Mouse (Mus musculus): ENCODE results near the gene Olfr1263. TPM values are rescaled to one million over a fixed set of nuclear protein-coding genes. Genes with fewer than 3 reads are reported as not detected.

The Olfr1263 gene
- total RNA-seq (2021) = not detected
- long read RNA-seq, experiment 1 = 0 reads
- long read RNA-seq, experiment 2 = 0 reads

DNA sequence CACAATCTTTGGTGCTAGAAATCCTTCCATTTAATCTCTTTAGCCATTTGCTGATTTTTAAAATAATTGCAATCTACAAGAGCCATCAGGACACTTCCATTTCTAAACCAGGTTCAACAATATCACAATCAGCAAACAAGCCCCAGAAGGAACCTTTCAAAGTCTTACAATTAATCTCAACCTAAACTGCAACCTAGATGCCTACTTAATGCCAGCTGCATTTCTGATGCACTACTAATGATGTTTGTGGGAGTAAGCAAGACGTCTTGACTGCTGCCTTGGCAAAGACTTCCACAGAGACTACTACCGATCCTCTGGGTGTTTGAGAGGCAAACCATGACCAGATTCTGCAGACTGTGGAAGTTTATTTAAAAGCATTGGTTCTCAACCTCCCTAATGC is at the start of gene Olfr1263:
Olfr1263 (plus strand) TSS at position 301 of the 400 bp plus-strand sequence.
- no peak for DNase-seq
- intact Hi-C loops (cut with DNase I) = no loop called here

DNA sequence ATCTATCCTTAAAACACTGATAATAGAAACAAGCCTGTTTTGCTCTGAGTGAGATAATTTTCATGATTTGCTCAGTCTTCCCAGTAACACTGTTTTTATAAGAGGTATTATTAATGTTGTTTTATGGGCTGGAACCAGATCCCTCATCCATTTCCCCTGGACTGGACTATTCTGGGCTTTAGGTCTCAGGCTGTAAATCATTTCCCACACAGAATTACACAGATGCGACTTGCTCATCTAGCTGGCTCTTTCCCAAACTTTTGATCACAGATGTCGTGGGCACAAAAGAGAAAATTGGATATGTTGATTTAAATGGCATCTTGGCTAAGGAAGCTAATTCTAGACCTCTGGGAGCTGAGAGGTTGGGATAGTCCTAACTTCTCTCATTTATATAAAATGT is 37.7 kb upstream of the Olfr1263 start, which contains the start of gene Olfr1260:
Olfr1260 (plus strand) TSS at position 157 of the 400 bp plus-strand sequence.
- no peak for DNase-seq
- intact Hi-C loops (cut with DNase I) = no loop called here

DNA sequence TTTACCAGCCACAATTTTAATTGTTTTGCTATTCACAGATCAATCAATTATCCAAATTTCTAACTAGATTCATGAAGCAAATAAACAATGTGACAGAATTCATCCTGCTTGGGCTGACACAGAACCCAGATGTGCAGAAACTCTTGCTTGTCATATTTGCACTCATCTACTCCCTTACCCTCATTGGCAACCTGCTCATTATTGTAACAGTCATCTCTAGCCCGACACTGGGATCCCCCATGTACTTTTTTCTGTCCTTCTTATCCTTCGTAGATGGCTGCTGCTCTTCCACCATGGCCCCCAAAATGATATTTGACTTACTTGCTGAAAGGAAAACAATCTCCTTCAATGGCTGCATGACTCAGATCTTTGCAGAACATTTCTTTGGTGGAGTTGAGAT is 34.2 kb upstream of the Olfr1263 start:
- DNase-seq = no peak
- intact Hi-C loops (cut with DNase I) = no loop called here

DNA sequence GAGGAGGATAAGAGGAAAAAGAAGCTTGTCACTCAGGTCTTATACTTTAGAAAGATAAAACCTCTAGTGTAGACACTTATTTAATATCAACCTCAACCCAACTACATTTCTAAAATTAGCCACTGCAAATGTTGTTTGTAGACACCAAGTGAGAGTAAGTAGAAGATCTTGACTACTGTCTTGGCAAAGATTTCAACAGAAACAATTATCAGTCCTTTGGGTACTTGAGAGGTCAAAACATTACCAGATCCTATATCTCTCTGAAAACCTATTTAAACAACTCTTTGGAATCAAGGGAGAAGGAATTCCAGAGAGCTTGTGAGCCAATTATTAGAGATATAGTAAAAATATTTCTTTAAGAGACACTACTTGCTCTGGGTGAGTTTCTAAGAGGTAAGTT is 21.0 kb upstream of the Olfr1263 start, which contains the start of gene Olfr1261:
Olfr1261 (plus strand) TSS at position 301 of the 400 bp plus-strand sequence.
- intact Hi-C loops (cut with DNase I) = no loop called here

DNA sequence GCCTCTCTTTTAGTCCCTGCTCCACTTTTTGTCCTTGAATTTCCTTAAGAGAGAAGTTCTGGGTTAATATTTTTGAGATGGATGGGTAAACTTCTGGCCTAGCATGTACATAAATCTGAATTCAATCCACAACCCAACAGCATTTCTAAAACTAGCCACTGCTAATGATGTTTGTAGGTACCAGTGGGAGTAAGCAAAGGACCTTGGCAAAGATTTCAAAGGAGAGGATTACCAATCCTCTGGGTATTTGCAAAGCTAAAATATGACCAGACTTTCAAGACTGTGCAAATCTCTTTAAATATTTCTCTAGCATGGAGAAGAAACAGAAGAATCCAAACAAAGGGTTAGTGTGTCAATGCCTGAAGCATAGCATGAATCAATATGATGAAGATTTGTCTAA is 12.1 kb upstream of the Olfr1263 start, which contains the start of gene Olfr1262:
Olfr1262 (plus strand) TSS at position 301 of the 400 bp plus-strand sequence.
- no peak for DNase-seq
- intact Hi-C loops (cut with DNase I) = no loop called here

More for the DNA sequence above, 21.0 kb upstream of the Olfr1263 start, which contains the start of gene Olfr1261:
- no peak for DNase-seq

DNA sequence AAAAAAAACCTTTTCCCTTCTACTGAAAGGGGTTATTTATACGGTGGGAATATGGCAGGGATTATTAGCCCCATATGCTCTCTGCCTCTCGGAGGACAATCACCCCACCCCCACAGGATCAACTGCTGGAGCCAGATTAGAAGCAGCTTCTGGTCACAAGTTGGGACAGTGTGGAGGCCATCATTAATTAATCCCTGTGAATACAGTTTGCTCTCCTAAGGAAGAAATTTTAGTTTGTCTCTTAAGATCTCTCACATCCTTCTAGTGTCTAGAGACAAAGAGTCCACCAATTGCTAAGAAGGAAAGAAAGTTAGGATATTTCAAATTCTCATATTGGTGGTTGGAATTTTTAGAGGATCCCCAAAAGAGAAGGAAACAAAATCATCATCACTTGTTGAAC is 13.5 kb downstream of the Olfr1263 start, which contains the start of gene Olfr1264:
Olfr1264 (minus strand) TSS at position 101 of the 400 bp plus-strand sequence.
- intact Hi-C loops (cut with DNase I) = no loop called here
- no peak for DNase-seq

DNA sequence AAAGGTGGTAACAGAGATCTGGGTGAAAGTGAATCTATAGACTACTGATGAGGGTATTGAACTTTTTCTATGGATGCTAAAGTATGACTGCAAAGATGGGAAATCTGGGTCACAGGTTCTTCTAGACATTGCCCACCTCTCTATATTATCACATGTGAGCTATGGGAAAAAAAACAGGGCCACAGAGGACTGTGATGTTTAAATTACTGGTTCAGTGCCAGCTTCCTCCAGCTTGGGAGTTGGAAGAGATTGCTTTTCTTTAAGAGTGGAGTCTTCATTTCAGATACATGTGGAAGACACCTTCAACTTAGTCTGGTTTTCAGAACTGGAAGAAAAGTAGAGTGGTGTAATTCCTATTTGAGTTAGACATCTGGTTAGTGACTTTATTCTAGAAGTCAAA is 23.1 kb downstream of the Olfr1263 start, which contains the start of gene Olfr1265:
Olfr1265 (plus strand) TSS at position 301 of the 400 bp plus-strand sequence.
- no peak for DNase-seq

DNA sequence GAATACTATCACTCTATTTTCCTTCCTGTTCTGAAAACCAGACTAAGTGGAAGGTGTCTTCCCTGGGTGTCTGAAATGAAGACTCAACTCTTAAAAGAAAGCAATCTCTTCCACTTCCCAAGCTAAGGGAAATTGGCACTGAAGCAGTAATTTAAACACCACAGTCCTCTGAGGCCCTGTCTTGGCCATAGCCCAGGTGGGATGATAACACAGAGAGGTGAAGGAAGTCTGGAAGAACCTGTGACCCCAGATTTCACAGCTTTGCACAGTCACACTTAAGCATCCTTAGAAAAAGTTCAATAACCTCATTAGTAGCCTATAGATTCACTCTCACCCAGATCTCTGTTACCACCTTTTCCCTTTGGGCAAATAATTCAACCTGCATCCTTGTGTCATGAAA is 51.6 kb downstream of the Olfr1263 start, which contains the start of gene Olfr140:
Olfr140 (minus strand) TSS at position 101 of the 400 bp plus-strand sequence.
- intact Hi-C loops (cut with DNase I) = no loop called here

More for the DNA sequence above, 23.1 kb downstream of the Olfr1263 start, which contains the start of gene Olfr1265:
- intact Hi-C loops (cut with DNase I) = no loop called here

More for the DNA sequence above, 51.6 kb downstream of the Olfr1263 start, which contains the start of gene Olfr140:
- DNase-seq = no peak

Other genes starting within 250 kb of the Olfr1263 start
- gene Olfr1254, start 218.5 kb upstream of the Olfr1263 start, total RNA-seq (2021) = not detected
- gene Olfr1255, start 200.1 kb upstream of the Olfr1263 start, total RNA-seq (2021) = not detected
- gene Olfr1256, start 170.6 kb upstream of the Olfr1263 start, total RNA-seq (2021) = not detected
- gene Olfr48, start 163.9 kb upstream of the Olfr1263 start, total RNA-seq (2021) = not detected
- not detected for gene Olfr1257, start 133.7 kb upstream of the Olfr1263 start, total RNA-seq (2021)
- not detected for gene Olfr1258, start 84.8 kb upstream of the Olfr1263 start, total RNA-seq (2021)
- gene Olfr1259, start 63.5 kb upstream of the Olfr1263 start, total RNA-seq (2021) = not detected
- not detected for gene Olfr1260, start 37.8 kb upstream of the Olfr1263 start, total RNA-seq (2021)
- gene Olfr1261, start 20.9 kb upstream of the Olfr1263 start, total RNA-seq (2021) = not detected
- not detected for gene Olfr1262, start 12.0 kb upstream of the Olfr1263 start, total RNA-seq (2021)
- gene Olfr1264, start 13.4 kb downstream of the Olfr1263 start, total RNA-seq (2021) = not detected
- not detected for gene Olfr1265, start 23.2 kb downstream of the Olfr1263 start, total RNA-seq (2021)
- gene Olfr140, start 51.5 kb downstream of the Olfr1263 start, total RNA-seq (2021) = not detected
- not detected for gene Olfr1269, start 109.3 kb downstream of the Olfr1263 start, total RNA-seq (2021)
- gene Olfr32, start 130.2 kb downstream of the Olfr1263 start, total RNA-seq (2021) = not detected
- gene Olfr1270, start 141.0 kb downstream of the Olfr1263 start, total RNA-seq (2021) = not detected
- not detected for gene Olfr1506, start 212.4 kb downstream of the Olfr1263 start, total RNA-seq (2021)
- gene Olfr142, start 245.5 kb downstream of the Olfr1263 start, total RNA-seq (2021) = not detected